7 mouse cellular contexts compared by ENCODE assay signal in the genomic region with DNA sequence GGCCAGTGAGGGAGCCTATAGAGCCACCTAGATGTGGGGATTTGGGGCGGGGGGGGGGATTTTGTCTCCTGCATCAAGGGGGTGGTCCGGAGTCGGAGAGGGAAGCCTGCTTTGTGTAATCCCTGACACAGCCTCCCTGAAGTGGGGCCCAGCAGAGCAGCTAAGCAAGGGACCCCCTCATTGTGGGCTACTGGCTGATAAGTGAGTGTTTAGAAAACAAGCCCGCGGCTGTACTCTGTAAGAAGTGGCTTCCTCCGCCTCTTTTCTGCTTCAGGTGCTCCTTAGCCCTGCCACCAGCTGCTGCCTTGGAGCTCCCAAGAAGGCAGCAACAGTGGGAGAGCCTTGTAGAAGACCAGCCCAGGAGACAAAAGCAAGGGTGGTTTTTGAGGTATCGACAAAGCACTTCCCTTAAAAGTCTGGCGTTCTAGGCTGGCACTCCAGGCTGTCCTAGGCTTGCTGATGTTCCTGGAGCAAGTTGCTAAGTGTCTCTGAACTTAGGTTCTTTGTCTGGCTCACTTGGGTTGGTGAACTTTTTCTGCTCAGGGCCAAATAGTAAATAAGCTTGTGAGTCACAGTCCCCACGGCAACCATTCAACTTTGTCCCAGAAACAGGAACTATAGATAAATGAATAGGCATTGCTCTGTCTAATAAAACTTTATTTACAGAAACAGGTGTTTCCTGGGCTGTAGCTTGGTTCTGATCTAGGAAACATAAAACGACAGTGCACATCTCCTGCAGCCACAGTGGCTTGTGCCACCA.
A peak's percentile ranks its signal among the peaks of the same experiment; 100 is the strongest.
DNase-seq lines count a peak whose midpoint lies in the region; ATAC-seq and TF ChIP-seq lines count a peak whose summit lies in the region.

No protein-coding gene starts in this region.

- 10% methylated on average over 10 of the region's 10 CpGs for WGBS in forebrain, embryonic 11.5 days
- WGBS in limb, embryonic 10.5 days = 15% methylated on average over 10 of the region's 10 CpGs
- WGBS in neural tube, embryonic 11.5 days = 17% methylated on average over 10 of the region's 10 CpGs

- peaks cover 9 to 33% of the 10 kb centered on the region in 2 experiments for H3K4me1 ChIP-seq in ES-E14 (ENCODE audit: control insufficient read depth in 2 of 2, insufficient read depth in 2 of 2, low read length in 2 of 2, poor library complexity in 1 of 2)
- peaks cover 13% of the 10 kb centered on the region; the same call in 1 of the 2 replicates for H3K4me1 ChIP-seq in forebrain, embryonic 11.5 days (replicated peaks; ENCODE audit: control insufficient read depth, insufficient read depth, low read length)
- peaks cover 69% of the 10 kb centered on the region for H3K4me1 ChIP-seq in limb, embryonic 10.5 days
- peaks cover 13% of the 10 kb centered on the region for H3K4me1 ChIP-seq in neural tube, embryonic 11.5 days (ENCODE audit: control insufficient read depth, insufficient read depth, low read length)

- no peaks in the 10 kb centered on the region for H3K9me3 ChIP-seq in ES-E14 (ENCODE audit: control insufficient read depth, insufficient read depth, low read depth, low read length)
- no peaks in the 10 kb centered on the region for H3K9me3 ChIP-seq in forebrain, embryonic 11.5 days (ENCODE audit: control insufficient read depth, low read length)
- H3K9me3 ChIP-seq in limb, embryonic 10.5 days (replicated peaks) = no peaks in the 10 kb centered on the region
- H3K9me3 ChIP-seq in neural tube, embryonic 11.5 days (ENCODE audit: control insufficient read depth, low read length) = no peaks in the 10 kb centered on the region

- peak overlapping the region; percentile 54; the same call in 1 of the 2 replicates for H3K27ac ChIP-seq in ES-E14 (ENCODE audit: insufficient read depth, low read depth, low read length, poor library complexity, severe bottlenecking)
- H3K27ac ChIP-seq in forebrain, embryonic 11.5 days (ENCODE audit: low read depth, low read length) = peak overlapping the region; percentile 66
- peak overlapping the region; percentile 89 for H3K27ac ChIP-seq in limb, embryonic 10.5 days
- H3K27ac ChIP-seq in neural tube, embryonic 11.5 days (ENCODE audit: low read depth, low read length) = peak overlapping the region; percentile 46; the same call in 1 of the 2 replicates

- H3K36me3 ChIP-seq in ES-E14 (ENCODE audit: control insufficient read depth, insufficient read depth, low read length, poor library complexity, severe bottlenecking) = no peaks in the 10 kb centered on the region
- no peaks in the 10 kb centered on the region for H3K36me3 ChIP-seq in forebrain, embryonic 11.5 days (ENCODE audit: control insufficient read depth, insufficient read depth, low read length)
- H3K36me3 ChIP-seq in limb, embryonic 10.5 days = no peaks in the 10 kb centered on the region
- H3K36me3 ChIP-seq in neural tube, embryonic 11.5 days (ENCODE audit: control insufficient read depth, insufficient read depth, low read length) = no peaks in the 10 kb centered on the region

- ATAC-seq in forebrain, embryonic 11.5 days (replicated peaks; ENCODE audit: low FRiP score) = peak; percentile 33
- ATAC-seq in neural tube, embryonic 11.5 days (ENCODE audit: insufficient read depth, low FRiP score, low TSS enrichment) = no peak

- peak overlapping the region; percentile 35 for H3K4me2 ChIP-seq in forebrain, embryonic 11.5 days (ENCODE audit: low read depth, low read length, severe bottlenecking)
- H3K4me2 ChIP-seq in neural tube, embryonic 11.5 days (ENCODE audit: low read depth) = peak overlapping the region; percentile 46

- peak overlapping the region; percentile 16; the same call in 1 of the 2 replicates for H3K9ac ChIP-seq in ES-E14 (ENCODE audit: insufficient read depth, low read depth, low read length, poor library complexity, severe bottlenecking)
- peak overlapping the region; percentile 39 for H3K9ac ChIP-seq in forebrain, embryonic 11.5 days (ENCODE audit: low read length)
- peak overlapping the region; percentile 42 for H3K9ac ChIP-seq in neural tube, embryonic 11.5 days (ENCODE audit: low read length)

- DNase-seq in 416B (ENCODE audit: low read depth) = peak; percentile 79
- DNase-seq in ES-E14 (ENCODE audit: low read depth, low spot score) = no peak
- peak; percentile 60 for DNase-seq in forebrain, embryonic 11.5 days (ENCODE audit: low spot score)
- DNase-seq in limb, embryonic 10.5 days (ENCODE audit: low spot score) = peak; percentile 64
- peak; percentile 33 for DNase-seq in neural tube, embryonic 11.5 days (ENCODE audit: low spot score)
- DNase-seq in c-Kit-positive CD71-positive TER-119-positive erythroid progenitor cells, embryonic 14.5 days (ENCODE audit: low spot score) = no peak
- DNase-seq in testis, postnatal 10 days (ENCODE audit: low spot score) = no peak

- H3K4me3 ChIP-seq in ES-E14 (ENCODE audit: insufficient read depth in 1 of 2, low read depth in 1 of 2, low read length in 2 of 2, poor library complexity in 1 of 2, severe bottlenecking in 1 of 2) = peak overlapping the region; percentile 66 to 78
- peak overlapping the region; percentile 5 for H3K4me3 ChIP-seq in forebrain, embryonic 11.5 days (ENCODE audit: low read depth, low read length)
- H3K4me3 ChIP-seq in limb, embryonic 10.5 days = peak overlapping the region; percentile 44
- no peak overlapping the region for H3K4me3 ChIP-seq in neural tube, embryonic 11.5 days (ENCODE audit: low read depth, low read length)

- in situ Hi-C loops in ES-E14 (cut with MboI; ENCODE audit: low sequenced_read_pairs in 2 of 2, unreplicated experiment in 2 of 2) = no loop called here

- no peaks in the 10 kb centered on the region; the same call in 1 of the 2 replicates for H3K27me3 ChIP-seq in forebrain, embryonic 11.5 days (ENCODE audit: control insufficient read depth, insufficient read depth, low read length)
- no peaks in the 10 kb centered on the region for H3K27me3 ChIP-seq in limb, embryonic 10.5 days (ENCODE audit: low read depth, poor library complexity, severe bottlenecking)
- H3K27me3 ChIP-seq in neural tube, embryonic 11.5 days (ENCODE audit: control insufficient read depth, insufficient read depth, low read length) = no peaks in the 10 kb centered on the region

TF ChIP-seq in ES-E14, 5 proteins besides CTCF, POLR2A, EP300 and RAD21:
- TF ChIP-seq MAFK (IDR thresholded peaks at IDR 0.05; ENCODE audit: insufficient read depth, low read depth, low read length) (no peak), CHD2 (IDR thresholded peaks at IDR 0.05; ENCODE audit: low read depth, low read length) (no peak), ZC3H11A (IDR thresholded peaks at IDR 0.05; ENCODE audit: borderline replicate concordance, low read depth, low read length) (no peak)

Comparison
In these comparisons a context has a peak if more than half of its experiments do, and no peak if none do; other contexts are left out.
1. DNase-seq: peak in 416B (single experiment), forebrain, embryonic 11.5 days (single experiment), limb, embryonic 10.5 days (single experiment) and neural tube, embryonic 11.5 days (single experiment); none in ES-E14 (single experiment), c-Kit-positive CD71-positive TER-119-positive erythroid progenitor cells, embryonic 14.5 days (single experiment) and testis, postnatal 10 days (single experiment).
2. Peak in every context shown above with its lines, with median percentiles within 50 percentile points of each other: H3K27ac ChIP-seq and H3K9ac ChIP-seq.